Mouse (Mus musculus): Measurements from ENCODE around the gene Pex5l. TPM values are rescaled to one million over a fixed set of nuclear protein-coding genes. Genes with fewer than 3 reads are reported as not detected.

Gene Pex5l
- total RNA-seq, 2 experiments from 2014 or later = 0.56 to 0.69 TPM

- no peak for DNase-seq
Observed at GRCm38 (mm10) chr3:33063590-33063989, 79.5 kb downstream of the Pex5l start.

DNA sequence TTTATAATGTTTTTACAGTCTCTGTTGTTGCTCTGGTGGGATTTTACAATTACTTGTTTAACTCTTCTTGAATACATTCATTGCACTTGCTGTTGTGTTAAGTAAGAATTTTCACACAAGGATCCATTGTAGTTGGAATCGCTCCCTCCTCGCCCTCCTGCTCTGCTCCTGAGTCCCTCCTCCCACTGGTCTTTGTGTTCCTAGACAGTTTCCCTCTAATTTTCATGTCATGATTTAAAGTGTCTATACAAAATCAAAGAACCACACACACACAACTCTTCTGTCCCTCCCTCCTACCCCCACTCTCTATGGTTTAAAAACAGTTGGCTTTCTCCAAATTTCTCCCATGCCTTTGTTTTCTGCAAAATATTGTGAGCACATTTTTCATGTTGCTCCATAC lies 81.6 kb downstream of the Pex5l start:
- no peak for DNase-seq

- no peak for DNase-seq
Observed at GRCm38 (mm10) chr3:33061016-33061415, 82.0 kb downstream of the Pex5l start.

- DNase-seq = no peak
Observed at GRCm38 (mm10) chr3:33060343-33060937, 82.6 kb downstream of the Pex5l start.

DNA sequence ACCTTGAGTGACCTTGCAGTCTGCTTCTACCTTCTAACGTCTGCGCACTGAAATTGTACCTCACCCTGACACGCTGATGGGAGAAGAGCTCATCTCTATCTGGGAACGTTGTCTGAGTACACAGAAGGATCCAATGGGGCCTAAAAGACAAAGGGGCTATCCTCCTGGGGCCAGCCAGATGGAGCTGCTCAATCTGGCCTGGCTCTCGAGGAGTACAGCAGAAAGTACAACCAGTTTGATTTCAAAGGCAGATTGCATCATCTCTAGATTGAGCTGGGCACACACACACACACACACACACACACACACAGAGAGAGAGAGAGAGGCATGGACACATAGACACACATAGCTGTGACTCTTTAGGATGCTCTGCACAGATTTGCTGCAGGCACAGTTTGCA lies 94.7 kb downstream of the Pex5l start:
- DNase-seq = no peak

GRCm38 (mm10) chr3:33044799-33045106 lies 98.3 kb downstream of the Pex5l start:
- no peak for DNase-seq

DNA sequence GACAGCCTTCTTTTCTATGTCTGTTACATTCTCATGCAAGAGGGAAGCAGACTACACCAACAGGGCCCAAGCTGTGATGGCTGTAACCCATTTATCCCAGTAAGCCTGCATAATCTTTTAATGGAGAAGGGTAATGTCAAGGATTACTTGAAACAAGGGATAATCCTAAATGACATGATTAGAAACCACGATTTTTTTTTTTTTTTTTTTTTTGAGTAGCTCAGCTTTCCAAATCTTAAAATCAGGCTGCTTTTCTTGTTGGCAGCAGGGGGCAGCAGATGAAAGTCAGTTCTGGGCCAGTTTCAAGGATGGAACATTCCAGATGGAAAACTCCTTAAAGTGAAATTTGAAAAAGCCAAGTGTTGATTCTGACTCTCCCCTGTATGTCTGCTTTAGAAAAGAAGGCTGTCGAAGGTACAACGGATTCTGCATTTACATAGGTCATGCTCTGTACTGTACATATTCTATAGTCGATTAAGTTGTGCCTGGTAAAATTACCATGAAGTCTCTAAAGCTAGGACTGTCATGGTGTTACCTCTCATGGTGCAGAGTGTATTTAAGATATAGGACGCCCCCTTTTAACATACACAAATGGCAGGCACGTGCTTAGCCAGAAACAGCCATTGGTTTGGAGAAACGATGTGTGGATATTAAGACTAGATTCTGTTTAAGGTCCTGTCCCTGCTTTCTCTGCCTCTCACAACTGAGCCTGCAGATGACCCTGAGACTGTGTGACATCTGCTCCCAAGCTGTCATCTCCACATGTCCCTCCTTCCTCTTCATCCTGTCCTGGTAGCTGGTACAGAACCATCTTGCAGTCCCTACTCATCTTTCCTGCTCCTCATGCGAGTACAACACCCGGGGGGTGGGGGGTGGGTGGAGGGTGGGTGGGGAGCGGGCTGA lies 98.9 kb downstream of the Pex5l start:
- DNase-seq = no peak

DNA sequence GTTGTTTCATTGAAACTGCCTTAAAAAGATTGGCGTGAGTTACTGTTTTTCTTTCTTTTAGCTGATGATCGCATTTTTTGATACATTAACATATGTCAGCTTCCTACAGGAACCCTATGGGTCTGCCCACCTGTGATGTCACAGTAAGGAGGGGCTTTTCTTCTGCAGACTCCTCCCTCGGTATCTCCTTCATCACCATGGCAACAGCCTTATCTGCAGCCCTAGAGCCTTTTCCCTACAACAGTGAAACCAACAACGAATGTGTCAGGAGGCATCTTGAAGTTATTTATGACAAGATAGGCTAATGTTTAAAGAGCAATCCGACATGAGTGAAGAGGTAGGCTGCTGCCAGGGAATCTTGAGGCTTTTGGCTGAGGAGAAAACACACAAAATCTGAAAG lies 118.5 kb downstream of the Pex5l start:
- DNase-seq = no peak

GRCm38 (mm10) chr3:33003901-33004300 lies 139.1 kb downstream of the Pex5l start:
- no peak for DNase-seq

DNA sequence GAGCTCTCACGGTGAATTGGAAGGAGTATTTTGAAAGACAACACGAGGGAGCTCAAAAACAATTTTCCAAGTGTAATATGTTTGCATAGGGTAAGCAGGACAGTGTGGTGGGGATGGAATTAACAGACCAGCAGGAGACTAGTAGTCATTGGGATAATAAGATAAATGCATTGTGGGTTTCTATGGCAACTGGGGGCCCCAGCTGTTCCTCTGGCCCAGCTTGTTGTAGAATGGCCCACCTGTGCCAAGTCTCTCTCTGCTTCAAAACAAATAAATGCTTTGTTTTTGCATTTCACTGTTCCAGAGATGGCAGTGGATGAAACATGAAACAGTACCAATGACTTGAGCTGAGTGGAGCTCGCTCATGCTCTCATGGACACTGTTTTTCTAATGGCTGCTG lies 141.3 kb downstream of the Pex5l start:
- DNase-seq = no peak

DNA sequence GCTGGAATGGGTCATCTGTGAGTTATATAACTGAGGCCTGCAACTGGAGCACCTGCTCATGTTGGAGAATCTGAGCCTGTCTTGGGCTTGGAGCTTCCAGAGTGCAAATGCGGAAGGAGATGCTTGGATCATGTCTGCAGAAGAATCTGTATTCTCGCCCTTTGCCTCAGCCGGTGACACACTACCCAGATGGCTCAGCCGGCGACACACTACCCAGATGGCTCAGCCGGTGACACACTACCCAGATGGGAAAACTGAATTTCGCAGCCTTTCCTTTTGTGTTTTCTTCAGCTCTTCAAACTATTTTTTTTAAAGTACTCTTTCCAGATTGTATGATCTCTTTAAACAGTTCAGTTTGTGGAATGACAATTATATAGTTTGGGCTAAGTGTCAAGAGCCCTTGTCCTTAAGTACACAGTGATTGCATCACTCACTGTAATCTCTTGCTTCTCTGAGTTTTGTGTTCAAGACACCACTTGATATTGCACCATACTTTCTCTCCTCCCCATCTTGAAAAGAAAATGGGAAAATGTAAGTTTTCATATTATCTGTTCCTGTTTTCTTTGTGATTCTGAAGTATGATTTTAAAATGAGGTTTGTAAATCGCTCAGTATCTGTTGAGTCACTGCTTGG lies 142.5 kb downstream of the Pex5l start:
- no peak for DNase-seq

DNA sequence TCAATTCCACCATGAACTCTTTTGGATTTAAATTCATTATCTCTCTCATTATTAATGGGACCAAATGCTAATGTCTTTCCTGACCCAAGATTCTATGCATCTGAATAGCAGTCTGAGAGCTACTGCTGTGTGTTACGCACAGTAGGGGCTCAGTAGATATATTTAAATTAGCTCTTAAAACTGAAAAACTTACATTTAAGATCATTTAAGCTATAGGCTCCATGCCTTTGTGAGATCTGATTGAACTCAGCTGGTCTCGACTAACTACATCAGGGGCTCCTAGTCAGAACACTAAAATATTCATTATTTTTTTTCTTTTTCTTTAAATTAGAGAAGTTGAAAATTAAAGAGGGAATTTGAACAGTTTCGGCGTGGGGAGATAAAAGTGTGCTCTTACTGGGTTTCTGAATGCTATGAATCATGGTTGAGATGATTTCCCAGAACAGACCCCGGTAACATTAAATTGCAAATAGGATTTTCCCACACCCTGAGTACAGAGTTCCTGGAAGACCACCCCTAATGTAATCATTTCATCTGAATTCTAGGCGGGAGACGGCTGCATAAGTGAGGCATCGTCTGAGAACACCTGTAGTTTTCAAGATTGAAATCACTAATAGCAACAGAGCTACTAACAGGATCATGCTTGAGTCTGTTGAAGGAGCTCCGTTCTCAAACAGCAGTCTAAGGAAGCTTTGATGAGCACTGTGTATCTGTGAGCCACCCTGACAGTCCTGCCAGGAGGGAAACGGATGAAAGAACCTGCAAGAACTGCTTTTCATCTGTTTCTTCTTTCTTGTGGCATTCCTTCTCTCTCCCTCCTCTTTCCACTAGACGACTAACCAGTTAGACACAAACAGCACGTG lies 151.1 kb downstream of the Pex5l start:
- no peak for DNase-seq

- no peak for DNase-seq
Observed at GRCm38 (mm10) chr3:32987806-32988205, 155.2 kb downstream of the Pex5l start.

GRCm38 (mm10) chr3:32985141-32985540 lies 157.9 kb downstream of the Pex5l start:
- no peak for DNase-seq

DNA sequence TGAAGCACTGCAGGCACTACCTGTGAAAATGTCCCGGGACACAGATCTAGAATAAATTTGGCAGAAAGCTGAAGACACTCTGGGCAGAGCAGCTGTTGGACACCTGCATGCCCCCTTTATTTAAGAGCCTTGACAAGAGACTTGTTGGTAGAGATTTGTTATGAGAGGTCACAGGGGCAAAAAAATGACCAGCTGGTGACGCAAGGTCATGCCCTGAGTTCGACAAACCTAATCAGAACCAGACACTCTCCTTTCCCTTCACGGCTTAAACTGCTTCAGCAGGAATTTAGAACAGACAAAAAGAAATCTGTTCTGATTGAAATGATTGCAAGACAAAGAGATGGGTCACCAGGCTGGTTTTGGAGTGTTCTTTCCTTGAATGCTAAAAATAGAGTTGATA lies 163.1 kb downstream of the Pex5l start:
- DNase-seq = no peak

- no peak for DNase-seq
Observed at GRCm38 (mm10) chr3:32979238-32979637, 163.8 kb downstream of the Pex5l start.

GRCm38 (mm10) chr3:32970257-32970656 lies 172.8 kb downstream of the Pex5l start:
- no peak for DNase-seq

- no peak for DNase-seq
Observed at GRCm38 (mm10) chr3:32968671-32969425, 174.2 kb downstream of the Pex5l start.

DNA sequence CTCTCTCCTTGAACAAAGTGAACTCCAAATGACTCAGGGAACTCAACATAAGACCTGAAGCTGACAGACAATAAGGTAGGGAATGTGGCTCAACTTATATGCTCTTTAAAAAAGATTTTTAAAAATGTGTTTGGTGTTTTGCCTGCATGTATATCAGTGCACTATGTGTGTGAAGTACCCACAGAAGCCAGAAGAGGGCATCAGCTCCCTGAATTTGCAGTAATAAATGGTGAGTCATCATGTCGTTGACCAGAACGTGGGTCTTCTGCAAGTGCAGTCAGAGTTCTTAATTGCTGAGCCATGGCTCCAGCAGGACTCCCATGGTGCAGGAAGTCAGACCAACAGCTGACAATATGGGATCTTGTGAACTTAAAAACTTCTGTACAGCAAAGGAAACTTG lies 177.5 kb downstream of the Pex5l start:
- no peak for DNase-seq

- no peak for DNase-seq
Observed at GRCm38 (mm10) chr3:32961494-32961893, 181.6 kb downstream of the Pex5l start.

DNA sequence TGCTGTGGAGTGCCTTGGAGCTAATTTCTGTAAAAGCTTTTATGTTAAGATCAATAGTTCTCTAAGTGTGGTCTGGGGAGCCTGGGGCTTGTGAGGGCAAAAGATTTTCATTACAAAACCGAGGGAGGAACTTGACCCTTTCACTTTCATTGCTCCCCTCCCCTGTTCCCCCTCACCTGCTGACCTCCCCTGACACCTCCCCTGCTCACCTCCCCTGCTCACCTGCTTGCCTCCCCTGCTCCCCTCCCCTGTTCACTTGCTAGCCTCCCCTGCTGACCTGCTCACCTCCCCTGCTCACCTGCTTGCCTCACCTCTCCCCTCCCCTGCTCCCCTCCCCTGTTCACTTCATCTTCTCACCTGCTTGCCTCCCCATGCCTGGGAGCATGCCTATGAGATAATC lies 191.7 kb downstream of the Pex5l start:
- DNase-seq = no peak

GRCm38 (mm10) chr3:32947486-32947885 lies 195.6 kb downstream of the Pex5l start:
- DNase-seq = no peak
